Mouse (Mus musculus): ENCODE results near the gene Ppp1r36.

DNA sequence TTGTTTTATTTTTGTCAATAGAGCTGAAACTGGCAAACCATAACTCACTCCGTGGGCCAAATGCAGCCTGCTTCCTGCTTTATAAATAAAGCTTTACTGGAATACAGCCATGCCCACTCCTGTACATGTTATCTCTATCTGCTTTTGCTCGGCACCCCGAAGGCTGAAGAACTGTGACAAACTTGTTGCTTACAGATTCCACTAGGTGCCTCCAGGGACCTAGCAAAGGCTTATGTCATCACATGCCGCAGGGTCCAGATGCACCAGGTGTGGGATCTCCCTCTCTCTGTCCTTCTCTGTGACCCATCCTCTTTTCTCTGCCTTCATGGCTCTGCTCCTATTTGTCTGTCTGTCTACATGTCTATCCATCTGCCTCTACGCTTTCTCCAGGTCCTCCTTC is 61.8 kb downstream of the Ppp1r36 start:
- TF ChIP-seq CTCF (IDR thresholded peaks at IDR 0.05; ENCODE audit: extremely low read depth, insufficient read depth, low read length) (no peak), POLR2A (IDR thresholded peaks at IDR 0.05; ENCODE audit: extremely low read depth, insufficient read depth, low read length) (no peak)
